Mouse (Mus musculus): ENCODE measurements at regions not wholly inside any gene's neighbourhood (a gene's known extent, or its start where the extent isn't known, plus 50 kb on each side); places are given as distances from the start of the nearest gene placed in this dataset.

DNA sequence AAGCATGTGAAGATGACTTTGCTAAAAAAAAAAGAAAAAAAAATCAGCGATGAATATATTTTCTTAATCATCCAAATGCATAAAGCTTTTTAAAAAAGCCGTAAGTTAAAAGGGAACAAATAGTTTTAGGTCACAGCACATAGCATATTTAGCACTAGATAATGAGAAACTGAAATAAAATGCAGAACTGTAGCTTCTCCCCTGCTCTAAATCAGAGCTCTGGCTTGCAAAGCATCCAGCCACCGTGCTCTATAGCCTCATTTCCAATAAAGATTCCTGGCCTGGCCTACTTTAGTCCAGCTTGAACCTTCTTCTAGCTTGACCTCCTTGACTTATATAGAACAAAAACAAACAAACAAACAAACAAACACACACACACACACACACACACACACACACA lies 328.9 kb downstream of the 1190002N15Rik start:
- no peaks in the 10 kb centered on the region for H3K4me1 ChIP-seq
- no peak overlapping the region for H3K27ac ChIP-seq
- no peaks in the 10 kb centered on the region for H3K36me3 ChIP-seq
- WGBS, result 90% methylated on average over 3 of the region's 3 CpGs
- H3K4me3 ChIP-seq, result no peak overlapping the region
- no peaks in the 10 kb centered on the region for H3K27me3 ChIP-seq (ENCODE audit: low read depth, poor library complexity, severe bottlenecking)
- no peaks in the 10 kb centered on the region for H3K9me3 ChIP-seq (replicated peaks)
- DNase-seq (ENCODE audit: low spot score), result no peak

DNA sequence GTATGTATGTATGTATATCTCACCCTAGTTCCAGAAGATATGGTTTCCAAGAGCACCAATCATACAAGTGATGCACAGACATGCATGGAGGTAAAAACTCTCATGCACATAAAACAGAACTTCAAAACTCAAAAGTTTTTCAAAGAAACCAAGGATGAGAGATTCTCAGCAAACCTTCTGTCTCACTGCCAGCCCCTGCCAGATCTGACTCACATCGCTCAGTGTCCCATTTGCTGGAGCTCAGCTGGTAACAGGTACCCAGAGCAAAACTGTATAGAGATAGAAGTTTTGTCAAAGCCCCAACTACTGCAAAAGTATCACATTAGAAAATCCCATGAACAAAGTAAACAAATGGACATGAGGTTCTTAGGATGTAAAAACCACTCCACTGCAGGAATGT lies 337.0 kb downstream of the 1190002N15Rik start:
- no peaks in the 10 kb centered on the region for H3K36me3 ChIP-seq
- H3K27me3 ChIP-seq (ENCODE audit: low read depth, poor library complexity, severe bottlenecking), result no peaks in the 10 kb centered on the region
- no peak for DNase-seq (ENCODE audit: low spot score)
- WGBS, result 94% methylated on average over 1 of the region's 1 CpGs
- no peak overlapping the region for H3K27ac ChIP-seq
- H3K4me1 ChIP-seq, result no peaks in the 10 kb centered on the region
- no peaks in the 10 kb centered on the region for H3K9me3 ChIP-seq (replicated peaks)
- no peak overlapping the region for H3K4me3 ChIP-seq

DNA sequence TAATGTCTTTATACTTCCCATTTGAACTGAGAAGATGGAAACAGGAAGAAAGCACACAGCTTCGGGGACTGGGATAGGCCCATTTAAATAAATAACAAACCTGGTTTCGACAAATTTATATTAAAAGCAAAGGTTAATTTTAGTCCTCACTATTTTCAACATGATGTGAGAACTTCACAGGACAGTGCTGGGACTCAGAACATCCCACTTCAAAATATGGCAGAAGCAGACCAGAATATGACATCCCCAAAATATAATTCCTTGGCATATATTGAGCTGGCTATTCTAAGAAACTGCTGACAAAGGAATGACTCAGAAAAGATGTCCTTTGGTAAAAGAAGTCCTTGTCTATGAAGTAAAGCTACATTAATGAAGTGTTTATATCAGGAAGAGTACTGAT lies 338.0 kb downstream of the 1190002N15Rik start:
- no peak overlapping the region for H3K27ac ChIP-seq
- no peaks in the 10 kb centered on the region for H3K36me3 ChIP-seq
- 90% methylated on average over 2 of the region's 2 CpGs for WGBS
- no peak for DNase-seq (ENCODE audit: low spot score)
- H3K9me3 ChIP-seq (replicated peaks), result no peaks in the 10 kb centered on the region
- no peaks in the 10 kb centered on the region for H3K27me3 ChIP-seq (ENCODE audit: low read depth, poor library complexity, severe bottlenecking)
- no peaks in the 10 kb centered on the region for H3K4me1 ChIP-seq
- H3K4me3 ChIP-seq, result no peak overlapping the region

DNA sequence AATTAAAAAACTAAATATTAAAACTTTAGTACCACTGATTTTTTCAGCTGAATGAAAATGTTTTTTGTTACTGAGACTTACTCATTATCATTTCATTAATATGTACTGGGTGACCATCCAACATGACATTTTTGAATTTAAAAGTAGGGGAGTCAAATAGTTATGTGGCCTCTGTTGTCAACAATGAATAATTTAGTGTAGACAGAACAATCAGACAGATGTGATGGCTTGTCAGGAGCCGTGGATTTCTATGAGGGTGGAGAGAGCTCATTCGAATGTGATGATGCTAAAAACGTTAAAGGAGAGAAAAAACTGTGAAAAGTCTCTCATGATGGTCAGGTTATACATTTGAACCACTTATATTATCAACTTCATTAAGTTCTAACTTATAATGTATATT lies 346.8 kb downstream of the 1190002N15Rik start:
- 87% methylated on average over 3 of the region's 3 CpGs for WGBS
- Histone ChIP-seq H3K27ac (no peak overlapping the region), H3K9me3 (replicated peaks) (no peaks in the 10 kb centered on the region), H3K27me3 (ENCODE audit: low read depth, poor library complexity, severe bottlenecking) (no peaks in the 10 kb centered on the region), H3K36me3 (no peaks in the 10 kb centered on the region), H3K4me1 (no peaks in the 10 kb centered on the region), H3K4me3 (no peak overlapping the region)
- DNase-seq (ENCODE audit: low spot score), result no peak

DNA sequence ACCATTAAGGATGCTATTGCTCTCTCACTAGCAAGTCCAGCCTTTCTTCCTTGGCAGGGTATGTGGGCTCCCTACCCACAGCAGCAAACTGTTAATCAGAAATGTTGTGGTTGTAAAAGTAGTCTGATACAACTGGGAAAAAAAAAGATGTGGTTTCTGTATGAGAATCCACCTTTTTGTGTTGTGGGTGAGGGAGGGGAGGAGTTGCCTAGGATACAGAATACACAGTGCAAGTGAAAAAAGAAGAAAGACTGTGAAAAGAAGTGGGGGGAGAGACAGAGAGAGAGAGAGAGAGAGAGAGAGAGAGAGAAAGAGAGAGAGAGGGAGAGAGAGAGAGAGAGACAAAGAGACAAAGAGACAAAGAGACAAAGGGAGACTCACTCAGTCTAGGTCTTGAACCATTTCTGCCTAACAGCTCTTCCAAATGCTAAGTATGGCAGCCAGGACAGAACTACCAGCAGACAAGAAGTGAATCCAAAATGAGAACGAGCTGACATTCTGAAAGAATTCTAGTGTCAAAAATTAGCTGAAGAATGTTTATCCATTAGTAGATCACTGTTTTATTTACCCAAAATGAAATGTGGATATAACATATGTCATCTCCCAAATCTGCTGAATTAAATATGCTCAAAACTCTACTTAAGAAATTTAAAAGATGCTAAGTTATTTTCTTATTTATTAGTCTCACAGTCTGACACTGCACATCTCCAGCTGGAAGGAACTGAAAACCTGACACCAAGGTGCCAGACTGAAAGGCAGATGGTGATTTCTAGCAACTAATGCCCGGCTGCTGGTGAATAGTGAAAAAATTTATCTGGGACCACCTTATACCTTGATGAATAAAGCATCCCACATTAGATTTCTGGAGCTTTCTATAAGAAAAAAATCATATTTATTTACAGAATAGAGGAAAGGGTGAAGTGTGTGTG lies 347.7 kb downstream of the 1190002N15Rik start:
- H3K4me1 ChIP-seq, result no peaks in the 10 kb centered on the region
- H3K36me3 ChIP-seq, result no peaks in the 10 kb centered on the region
- no peaks in the 10 kb centered on the region for H3K9me3 ChIP-seq (replicated peaks)
- WGBS, result 83% methylated on average over 2 of the region's 2 CpGs
- no peak for DNase-seq (ENCODE audit: low spot score)
- no peaks in the 10 kb centered on the region for H3K27me3 ChIP-seq (ENCODE audit: low read depth, poor library complexity, severe bottlenecking)
- no peak overlapping the region for H3K27ac ChIP-seq
- H3K4me3 ChIP-seq, result no peak overlapping the region

DNA sequence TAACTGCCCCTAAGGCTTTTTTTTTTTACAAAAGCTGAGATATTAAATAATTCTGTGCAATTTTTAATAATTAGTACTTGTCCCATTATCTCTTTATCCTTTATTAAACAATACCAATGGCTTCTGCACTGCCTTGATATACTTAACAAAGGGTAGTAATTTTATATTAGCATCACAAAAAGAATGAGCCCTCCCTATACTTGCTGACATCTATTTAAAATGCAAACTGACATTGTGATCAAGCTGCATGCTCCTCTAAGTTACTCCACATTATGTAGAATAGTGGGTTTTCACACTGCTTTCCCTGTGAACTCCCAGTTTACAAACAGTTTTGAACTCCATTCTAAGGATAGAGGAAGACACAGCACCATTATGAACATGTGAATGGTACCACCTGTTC lies 349.8 kb downstream of the 1190002N15Rik start:
- H3K4me3 ChIP-seq, result no peak overlapping the region
- H3K27ac ChIP-seq, result no peak overlapping the region
- no peaks in the 10 kb centered on the region for H3K4me1 ChIP-seq
- H3K9me3 ChIP-seq (replicated peaks), result no peaks in the 10 kb centered on the region
- DNase-seq (ENCODE audit: low spot score), result no peak
- H3K27me3 ChIP-seq (ENCODE audit: low read depth, poor library complexity, severe bottlenecking), result no peaks in the 10 kb centered on the region
- no peaks in the 10 kb centered on the region for H3K36me3 ChIP-seq

DNA sequence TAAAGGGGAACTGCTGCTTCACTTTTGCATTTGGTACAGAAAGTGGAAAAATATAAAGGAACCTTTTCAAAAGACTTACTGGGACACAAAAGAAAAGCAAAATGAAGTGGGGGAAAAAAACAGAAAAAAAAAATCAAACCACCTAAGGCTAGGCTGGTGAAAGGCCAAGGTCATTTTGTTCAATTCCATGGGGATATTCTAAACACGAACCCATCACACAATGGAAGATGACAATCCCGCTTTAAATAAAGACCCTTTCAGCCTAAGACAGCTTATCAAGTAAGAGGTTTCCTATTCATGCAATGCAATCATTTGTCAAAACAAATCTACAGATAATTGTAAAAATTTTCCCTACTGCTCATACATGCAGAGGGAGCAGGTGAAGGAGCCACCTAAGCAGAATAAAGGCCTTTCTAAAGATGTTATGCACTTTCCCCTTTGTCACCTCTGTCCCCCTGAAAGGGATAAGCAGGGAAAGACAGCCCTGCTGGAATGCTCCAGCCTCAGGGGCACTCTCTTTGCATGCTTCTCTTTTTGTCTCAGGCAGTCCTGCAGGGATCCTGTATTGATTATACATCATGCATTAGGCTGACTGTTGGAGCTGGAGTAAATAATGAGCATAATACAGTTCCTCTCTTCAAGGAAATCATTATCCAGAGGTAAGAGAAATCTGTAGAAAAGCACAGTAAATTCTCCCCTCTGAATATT lies 367.8 kb downstream of the 1190002N15Rik start:
- H3K9me3 ChIP-seq (replicated peaks), result no peaks in the 10 kb centered on the region
- no peaks in the 10 kb centered on the region for H3K27me3 ChIP-seq (ENCODE audit: low read depth, poor library complexity, severe bottlenecking)
- no peak overlapping the region for H3K4me3 ChIP-seq
- 90% methylated on average over 2 of the region's 2 CpGs for WGBS
- H3K4me1 ChIP-seq, result no peaks in the 10 kb centered on the region
- H3K27ac ChIP-seq, result no peak overlapping the region
- no peak for DNase-seq (ENCODE audit: low spot score)
- no peaks in the 10 kb centered on the region for H3K36me3 ChIP-seq

DNA sequence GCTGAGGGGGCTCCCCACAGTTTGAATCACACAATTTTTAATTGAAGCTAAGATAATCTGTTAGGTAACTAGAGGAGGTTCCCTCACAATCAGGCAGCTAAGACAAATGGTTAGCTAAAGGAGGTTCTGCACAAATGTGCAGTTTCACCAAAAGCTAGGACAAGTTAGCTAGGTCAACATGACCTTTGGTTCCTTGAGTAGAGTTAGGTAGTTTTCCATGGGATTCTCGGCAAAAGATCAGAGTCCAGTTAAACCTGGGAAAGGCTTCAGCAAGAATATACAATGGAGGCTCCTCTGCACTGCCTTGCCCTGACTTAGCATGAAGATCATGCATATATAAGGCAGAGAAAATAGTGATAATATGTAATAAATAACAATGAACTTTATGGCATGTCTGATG lies 374.2 kb downstream of the 1190002N15Rik start:
- Histone ChIP-seq H3K27ac (no peak overlapping the region), H3K4me1 (no peaks in the 10 kb centered on the region), H3K9me3 (replicated peaks) (no peaks in the 10 kb centered on the region), H3K27me3 (ENCODE audit: low read depth, poor library complexity, severe bottlenecking) (no peaks in the 10 kb centered on the region), H3K36me3 (no peaks in the 10 kb centered on the region), H3K4me3 (no peak overlapping the region)
- no peak for DNase-seq (ENCODE audit: low spot score)
- WGBS, result 92% methylated on average over 1 of the region's 1 CpGs

DNA sequence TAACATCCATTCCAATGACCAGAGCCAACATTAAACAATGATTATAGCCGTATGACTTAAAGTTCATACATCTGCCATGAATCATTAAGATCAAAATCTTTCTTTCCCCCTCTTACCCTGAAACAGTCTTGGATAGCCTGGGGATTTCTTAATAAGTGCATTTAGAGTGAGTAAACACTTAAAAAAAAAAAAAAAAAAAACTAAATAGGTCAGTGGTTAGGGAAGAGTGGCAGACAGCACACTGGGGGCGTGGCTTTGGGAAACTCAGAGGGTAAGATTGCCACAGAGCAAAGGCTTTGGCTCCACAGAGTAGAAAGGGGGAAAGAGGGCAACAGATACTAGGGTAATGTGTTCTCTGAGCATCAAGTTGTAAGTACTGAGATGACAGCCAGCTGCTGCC lies 382.3 kb downstream of the 1190002N15Rik start:
- no peaks in the 10 kb centered on the region for H3K4me1 ChIP-seq
- no peaks in the 10 kb centered on the region for H3K9me3 ChIP-seq (replicated peaks)
- H3K4me3 ChIP-seq, result no peak overlapping the region
- H3K27ac ChIP-seq, result no peak overlapping the region
- DNase-seq (ENCODE audit: low spot score), result no peak
- WGBS, result 80% methylated on average over 2 of the region's 2 CpGs
- H3K27me3 ChIP-seq (ENCODE audit: low read depth, poor library complexity, severe bottlenecking), result no peaks in the 10 kb centered on the region
- H3K36me3 ChIP-seq, result no peaks in the 10 kb centered on the region

DNA sequence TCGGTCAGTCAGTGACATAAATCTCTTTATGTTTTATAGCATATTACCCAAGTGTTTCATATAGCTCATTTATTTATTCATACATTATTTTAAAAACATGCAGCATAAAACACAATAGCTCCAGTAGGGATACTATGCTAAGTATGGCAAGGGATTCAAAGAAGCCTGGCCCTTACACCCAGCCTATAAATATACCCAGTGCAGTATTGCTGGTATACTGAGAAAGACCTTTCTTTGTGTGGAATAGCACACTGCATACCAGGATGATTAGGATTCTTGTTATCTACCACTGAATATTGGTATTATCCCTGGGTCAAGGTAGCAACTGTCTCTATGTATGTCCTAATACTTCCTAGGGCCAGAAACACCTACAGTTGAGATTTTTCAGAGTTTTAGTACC lies 389.4 kb downstream of the 1190002N15Rik start:
- H3K4me1 ChIP-seq, result no peaks in the 10 kb centered on the region
- H3K27ac ChIP-seq, result no peak overlapping the region
- WGBS, result 91% methylated on average over 1 of the region's 1 CpGs
- no peaks in the 10 kb centered on the region for H3K27me3 ChIP-seq (ENCODE audit: low read depth, poor library complexity, severe bottlenecking)
- no peak overlapping the region for H3K4me3 ChIP-seq
- no peak for DNase-seq (ENCODE audit: low spot score)
- H3K9me3 ChIP-seq (replicated peaks), result no peaks in the 10 kb centered on the region
- no peaks in the 10 kb centered on the region for H3K36me3 ChIP-seq

DNA sequence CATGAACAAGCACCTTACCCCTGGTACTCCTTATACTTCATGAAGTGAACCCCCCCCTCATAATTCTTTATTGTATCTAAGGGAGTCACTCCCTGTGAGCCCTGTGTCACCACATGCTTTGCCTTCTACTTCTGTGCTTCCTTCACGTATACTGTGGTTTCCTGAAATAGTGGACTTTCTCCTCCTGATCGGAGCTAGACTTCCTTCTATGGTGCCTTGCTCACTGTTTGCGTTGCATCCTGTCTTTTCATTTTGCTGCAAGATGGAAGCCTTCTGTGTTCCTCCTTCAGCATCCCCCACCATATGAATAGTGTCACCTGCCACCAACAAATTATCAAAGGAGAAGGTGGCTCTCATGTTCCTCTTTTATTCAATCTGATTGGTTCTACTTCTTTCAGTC lies 391.1 kb downstream of the 1190002N15Rik start:
- no peak for DNase-seq (ENCODE audit: low spot score)
- Histone ChIP-seq H3K27me3 (ENCODE audit: low read depth, poor library complexity, severe bottlenecking) (no peaks in the 10 kb centered on the region), H3K36me3 (no peaks in the 10 kb centered on the region), H3K4me1 (no peaks in the 10 kb centered on the region), H3K4me3 (no peak overlapping the region), H3K9me3 (replicated peaks) (no peaks in the 10 kb centered on the region), H3K27ac (no peak overlapping the region)
- 89% methylated on average over 3 of the region's 3 CpGs for WGBS

DNA sequence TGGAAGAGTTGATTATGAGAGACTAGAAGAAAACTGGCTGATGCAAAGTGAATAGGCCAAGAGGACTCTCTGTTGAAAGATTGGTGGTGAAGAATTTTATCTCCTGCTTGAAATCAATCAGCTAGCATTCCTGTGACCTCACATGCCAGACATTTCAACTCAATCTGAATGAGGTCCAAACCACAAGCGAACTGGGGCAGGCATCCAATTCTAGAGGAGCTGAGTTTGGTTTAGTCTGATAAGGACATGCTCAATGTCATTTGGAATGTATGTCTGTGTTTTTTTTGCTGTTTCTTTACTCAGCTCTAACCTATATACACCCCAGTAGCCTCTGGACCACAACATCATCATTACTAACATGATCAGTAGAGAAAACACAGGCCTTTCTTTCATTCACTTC lies 401.4 kb downstream of the 1190002N15Rik start:
- 87% methylated on average over 1 of the region's 1 CpGs for WGBS
- DNase-seq (ENCODE audit: low spot score), result no peak
- Histone ChIP-seq H3K9me3 (replicated peaks) (no peaks in the 10 kb centered on the region), H3K27me3 (ENCODE audit: low read depth, poor library complexity, severe bottlenecking) (no peaks in the 10 kb centered on the region), H3K4me1 (no peaks in the 10 kb centered on the region), H3K27ac (no peak overlapping the region), H3K36me3 (no peaks in the 10 kb centered on the region), H3K4me3 (no peak overlapping the region)

DNA sequence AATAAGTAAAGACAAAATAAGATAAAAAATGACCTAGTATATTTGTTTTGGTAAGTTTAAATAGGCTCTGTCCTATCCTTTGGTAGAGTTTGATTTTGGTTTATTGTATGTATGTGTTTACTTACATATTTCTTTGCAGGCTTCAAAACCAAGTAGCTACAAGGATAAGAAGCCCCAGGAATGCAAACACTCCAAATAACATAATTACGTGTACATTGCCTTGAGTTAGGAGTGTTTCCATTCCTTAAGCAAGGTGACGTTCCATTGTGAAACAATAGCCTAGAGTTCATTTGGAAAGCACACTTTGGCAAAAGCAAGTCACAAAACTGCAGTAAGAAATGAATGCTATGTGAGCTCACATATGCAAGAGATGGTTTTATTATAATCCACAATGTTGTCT lies 404.2 kb downstream of the 1190002N15Rik start:
- 86% methylated on average over 2 of the region's 2 CpGs for WGBS
- Histone ChIP-seq H3K4me3 (no peak overlapping the region), H3K36me3 (no peaks in the 10 kb centered on the region), H3K27ac (no peak overlapping the region), H3K4me1 (no peaks in the 10 kb centered on the region), H3K9me3 (replicated peaks) (no peaks in the 10 kb centered on the region), H3K27me3 (ENCODE audit: low read depth, poor library complexity, severe bottlenecking) (no peaks in the 10 kb centered on the region)
- DNase-seq (ENCODE audit: low spot score), result no peak

Measured in limb, embryonic 10.5 days (tissue).